Comparison of ENCODE assay signal across 8 mouse cellular contexts in the genomic region with DNA sequence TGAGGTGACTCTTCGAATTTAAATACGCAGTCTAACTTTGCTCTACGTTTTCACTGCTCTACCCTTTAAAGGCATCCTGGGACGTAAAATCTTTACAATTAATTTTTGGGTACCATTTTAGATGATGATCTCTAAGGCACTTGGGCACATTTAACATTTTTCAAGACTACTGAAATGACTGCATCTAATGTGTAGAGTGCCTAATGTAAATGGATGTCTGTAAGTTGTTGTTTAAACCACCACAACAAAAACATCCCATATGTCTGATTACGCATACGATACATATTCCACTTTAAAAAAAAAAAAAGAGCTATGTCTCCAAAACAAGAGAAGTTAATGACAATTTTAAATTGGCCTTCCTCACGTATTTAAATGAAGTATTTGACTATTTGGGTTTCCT.
DNase-seq lines count a peak whose midpoint lies in the region; ATAC-seq and TF ChIP-seq lines count a peak whose summit lies in the region.

No protein-coding gene starts in this region.

- TF ChIP-seq CTCF in gastrocnemius, adult 2 months (IDR thresholded peaks at IDR 0.05), result no peak
- no peak for TF ChIP-seq CTCF in testis, adult 2 months (IDR thresholded peaks at IDR 0.05; ENCODE audit: control insufficient read depth, insufficient read depth, insufficient replicate concordance, low read depth, low read length)
- TF ChIP-seq CTCF in liver, embryonic 14.5 days (IDR thresholded peaks at IDR 0.05; ENCODE audit: low read depth), result no peak

- peak overlapping the region; percentile 67 for H3K4me3 ChIP-seq in gastrocnemius, adult 2 months
- H3K4me3 ChIP-seq in testis, adult 2 months (ENCODE audit: control insufficient read depth, low read depth, low read length), result peak overlapping the region; percentile 77; the same call in 1 of the 2 replicates
- peak overlapping the region; percentile 49 to 58; a peak in 3 of 4 replicates for H3K4me3 ChIP-seq in liver, embryonic 14.5 days (ENCODE audit: insufficient read depth in 1 of 2, low read depth in 2 of 2, low read length in 2 of 2)

- intact Hi-C loops in gastrocnemius, adult 2 months (cut with DNase I), result no loop called here

- H3K4me2 ChIP-seq in liver, embryonic 14.5 days (ENCODE audit: low read depth), result peak overlapping the region; percentile 73

- 71% methylated on average over 7 of the region's 7 CpGs for WGBS in liver, embryonic 14.5 days (ENCODE audit: insufficient replicate concordance)

- H3K9me3 ChIP-seq in liver, embryonic 14.5 days (ENCODE audit: control insufficient read depth, low read length), result no peaks in the 10 kb centered on the region

- no peaks in the 10 kb centered on the region for H3K36me3 ChIP-seq in testis, adult 2 months (ENCODE audit: control insufficient read depth, insufficient read depth, low read length)
- no peaks in the 10 kb centered on the region for H3K36me3 ChIP-seq in liver, embryonic 14.5 days (replicated peaks; ENCODE audit: control insufficient read depth, insufficient read depth, low read depth)

- H3K27me3 ChIP-seq in testis, adult 2 months (ENCODE audit: control insufficient read depth, insufficient read depth, low read length), result no peaks in the 10 kb centered on the region
- no peaks in the 10 kb centered on the region for H3K27me3 ChIP-seq in liver, embryonic 14.5 days (ENCODE audit: control insufficient read depth, insufficient read depth, low read length)

- no peak for ATAC-seq in liver, embryonic 14.5 days (ENCODE audit: insufficient read depth)

- H3K4me1 ChIP-seq in testis, adult 2 months (ENCODE audit: control insufficient read depth, insufficient read depth, low read length), result peaks cover 2% of the 10 kb centered on the region
- H3K4me1 ChIP-seq in liver, embryonic 14.5 days (replicated peaks; ENCODE audit: control insufficient read depth in 2 of 2, insufficient read depth in 2 of 2, low read length in 1 of 2), result peaks cover 0 to 4% of the 10 kb centered on the region in 2 experiments; a peak in 2 of 4 replicates

- no peak overlapping the region for H3K27ac ChIP-seq in gastrocnemius, adult 2 months
- H3K27ac ChIP-seq in testis, adult 2 months (ENCODE audit: control insufficient read depth, insufficient read depth, low read depth, low read length), result no peak overlapping the region
- no peak overlapping the region for H3K27ac ChIP-seq in liver, embryonic 14.5 days

- no peak overlapping the region for H3K9ac ChIP-seq in liver, embryonic 14.5 days (replicated peaks)

- TF ChIP-seq EP300 in liver, embryonic 14.5 days (IDR thresholded peaks at IDR 0.05; ENCODE audit: low read depth), result no peak

- no peak for DNase-seq in gastrocnemius, adult 2 months
- DNase-seq in gastrocnemius, postnatal 10 days, result no peak
- DNase-seq in testis, postnatal 14 days (ENCODE audit: low spot score), result no peak
- no peak for DNase-seq in liver, embryonic 14.5 days (ENCODE audit: low read depth in 3 of 3, low spot score in 3 of 3)
- no peak for DNase-seq in thymus, postnatal 25 days
- DNase-seq in spleen, postnatal 14 days (ENCODE audit: low spot score in 2 of 2), result no peak
- no peak for DNase-seq in c-Kit-positive CD71-positive TER-119-positive erythroid progenitor cells, embryonic 14.5 days (ENCODE audit: low spot score)

- no peak for TF ChIP-seq POLR2A in testis, adult 2 months (IDR thresholded peaks at IDR 0.05; ENCODE audit: control insufficient read depth, low read depth, low read length)
